Mouse (Mus musculus) ovary, adult 18-20 months (tissue): Measurements from ENCODE around the gene Zfp330.
A peak's percentile ranks its signal among the peaks of the same experiment; 100 is the strongest.

ENCODE experiments used
- DNase-seq: peaks from one replicate; pipeline ENCODE4 v3.0.0; 2022; ENCODE audit warnings: low spot score, mixed read lengths

The Zfp330 gene

DNA sequence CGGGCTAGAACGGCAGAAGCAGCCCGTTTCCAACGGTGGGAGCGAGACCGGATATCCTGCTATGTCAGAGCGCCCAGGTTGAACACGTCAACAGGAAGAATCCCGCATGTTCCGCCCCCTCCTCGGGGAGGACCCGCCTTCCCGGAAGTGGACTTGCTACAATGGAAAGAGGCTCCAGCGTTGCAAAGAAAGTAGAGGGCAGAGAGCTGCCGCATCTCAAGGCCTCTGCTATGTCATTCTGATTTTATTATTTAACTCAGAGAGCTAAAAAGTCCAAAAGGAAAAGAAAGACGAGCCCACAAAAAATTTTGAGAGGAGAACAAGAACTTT, at the start of gene Zfp330:
Gene Zfp330, minus strand, starts transcription at position 68 of the 330 bp plus-strand sequence.
- peak; percentile 86 for DNase-seq

- DNase-seq: no peak
These were observed 4.0 kb upstream of the Zfp330 start for GRCm38 (mm10) chr8:82777945-82778344.

- no peak for DNase-seq
These were observed 3.4 kb upstream of the Zfp330 start for GRCm38 (mm10) chr8:82777406-82777805.

DNA sequence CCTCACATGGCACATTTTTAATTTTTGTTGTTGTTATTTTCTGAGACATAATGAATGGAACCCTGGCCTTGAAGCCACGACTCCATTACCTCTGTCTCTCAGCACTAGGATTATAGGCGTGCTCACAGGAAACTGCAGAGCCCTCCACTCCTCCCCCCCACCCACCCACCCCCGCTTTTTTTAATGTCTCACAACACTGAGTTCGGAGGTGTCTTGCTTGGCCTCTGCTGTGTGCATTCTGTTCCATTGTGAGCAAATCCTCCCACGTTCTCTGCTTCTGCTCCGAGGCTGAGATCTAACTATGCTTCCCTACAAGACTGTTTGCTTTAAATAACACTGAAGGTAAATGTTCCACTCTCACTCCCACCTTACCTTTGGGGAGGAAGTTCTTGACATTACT, 522 bp upstream of the Zfp330 start:
- no peak for DNase-seq

GRCm38 (mm10) chr8:82773332-82774092, 448 bp downstream of the Zfp330 start:
- DNase-seq: no peak

DNA sequence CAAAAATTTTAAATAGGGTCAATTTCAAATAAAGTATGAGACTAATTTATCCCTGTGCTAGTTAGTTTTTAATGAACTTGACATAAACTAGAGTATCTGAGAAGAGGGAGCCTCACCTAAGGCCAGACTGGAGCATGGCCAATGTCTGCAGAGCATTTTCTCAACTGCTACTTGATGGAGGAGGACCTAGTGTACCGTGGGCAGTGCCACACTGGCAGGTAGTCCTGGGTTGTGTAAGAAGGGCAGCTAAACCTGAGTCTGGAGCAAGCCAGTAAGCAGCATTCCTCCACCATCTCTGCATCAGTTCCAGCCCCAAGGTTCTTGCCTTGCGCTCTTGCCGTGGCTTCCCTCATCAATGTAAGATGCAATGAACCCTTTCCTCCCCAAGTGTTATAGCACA, 3.1 kb downstream of the Zfp330 start:
- no peak for DNase-seq

- no peak for DNase-seq
These were observed 14.9 kb downstream of the Zfp330 start for GRCm38 (mm10) chr8:82759071-82759470.

GRCm38 (mm10) chr8:82754946-82755345, 19.0 kb downstream of the Zfp330 start:
- no peak for DNase-seq

GRCm38 (mm10) chr8:82746617-82747016, 27.3 kb downstream of the Zfp330 start:
- DNase-seq: no peak

- peak; percentile 4 for DNase-seq
These were observed 29.8 kb downstream of the Zfp330 start for GRCm38 (mm10) chr8:82743905-82744904.
